Mouse (Mus musculus): ENCODE measurements around the gene Oma1. TPM values are rescaled to one million over a fixed set of nuclear protein-coding genes. Genes with fewer than 3 reads are reported as not detected.

Oma1 gene
- polyA plus RNA-seq, 1 experiment from 2014 or later = 10.0 TPM

- ATAC-seq (ENCODE audit: low FRiP score) = peak; percentile 63; the same call in 1 of the 2 replicates
- no peaks in the 10 kb centered on the region for H3K9me3 ChIP-seq
- H3K36me3 ChIP-seq = no peaks in the 10 kb centered on the region
- H3K4me2 ChIP-seq = peak overlapping the region; percentile 43
- peak overlapping the region; percentile 35; the same call in 1 of the 2 replicates for H3K9ac ChIP-seq
- H3K27ac ChIP-seq = 0 out of 2 replicates have a peak overlapping the region, but pooled peaks have one; percentile 23
- peaks cover 5% of the 10 kb centered on the region for H3K4me1 ChIP-seq (replicated peaks)
- 10% methylated on average over 17 of the region's 17 CpGs for WGBS
- peak overlapping the region; percentile 22 for H3K4me3 ChIP-seq
- no peaks in the 10 kb centered on the region for H3K27me3 ChIP-seq
Measured at GRCm38 (mm10) chr4:103324688-103325451, 11.3 kb downstream of the Oma1 start.

- peaks cover 5% of the 10 kb centered on the region; the same call in 1 of the 2 replicates for H3K36me3 ChIP-seq
- WGBS = 82% methylated on average over 3 of the region's 3 CpGs
- no peak for ATAC-seq (ENCODE audit: low FRiP score)
- H3K9ac ChIP-seq = no peak overlapping the region
- H3K27me3 ChIP-seq = no peaks in the 10 kb centered on the region
- no peaks in the 10 kb centered on the region for H3K9me3 ChIP-seq
- H3K27ac ChIP-seq = no peak overlapping the region
- H3K4me3 ChIP-seq = no peak overlapping the region
- H3K4me1 ChIP-seq (replicated peaks) = peaks cover 5% of the 10 kb centered on the region
- no peak overlapping the region for H3K4me2 ChIP-seq
Measured at GRCm38 (mm10) chr4:103326994-103327393, 13.4 kb downstream of the Oma1 start.

- no peaks in the 10 kb centered on the region for H3K9me3 ChIP-seq
- H3K27me3 ChIP-seq = no peaks in the 10 kb centered on the region
- no peak; the same call in 1 of the 2 replicates for ATAC-seq (ENCODE audit: low FRiP score)
- H3K36me3 ChIP-seq = peaks cover 5% of the 10 kb centered on the region; the same call in 1 of the 2 replicates
- H3K4me1 ChIP-seq (replicated peaks) = peaks cover 5% of the 10 kb centered on the region
- H3K27ac ChIP-seq = no peak overlapping the region
- H3K4me3 ChIP-seq = no peak overlapping the region
- 44% methylated on average over 6 of the region's 6 CpGs for WGBS
- no peak overlapping the region for H3K9ac ChIP-seq
- no peak overlapping the region for H3K4me2 ChIP-seq
Measured at GRCm38 (mm10) chr4:103329348-103329747, 15.7 kb downstream of the Oma1 start.

GRCm38 (mm10) chr4:103335134-103335533 is 21.5 kb downstream of the Oma1 start:
- H3K4me3 ChIP-seq = no peak overlapping the region
- no peak overlapping the region for H3K9ac ChIP-seq
- WGBS = 91% methylated on average over 5 of the region's 5 CpGs
- no peaks in the 10 kb centered on the region for H3K9me3 ChIP-seq
- no peak overlapping the region for H3K27ac ChIP-seq
- no peak for ATAC-seq (ENCODE audit: low FRiP score)
- H3K4me2 ChIP-seq = no peak overlapping the region
- H3K4me1 ChIP-seq (replicated peaks) = no peaks in the 10 kb centered on the region
- peaks cover 5% of the 10 kb centered on the region; the same call in 1 of the 2 replicates for H3K36me3 ChIP-seq
- H3K27me3 ChIP-seq = no peaks in the 10 kb centered on the region

- H3K4me3 ChIP-seq = no peak overlapping the region
- H3K27me3 ChIP-seq = no peaks in the 10 kb centered on the region
- H3K9me3 ChIP-seq = no peaks in the 10 kb centered on the region
- no peak overlapping the region for H3K9ac ChIP-seq
- ATAC-seq (ENCODE audit: low FRiP score) = no peak
- no peak overlapping the region for H3K4me2 ChIP-seq
- no peak overlapping the region for H3K27ac ChIP-seq
- WGBS = 50% methylated on average over 1 of the region's 1 CpGs
- no peaks in the 10 kb centered on the region for H3K36me3 ChIP-seq
- H3K4me1 ChIP-seq (replicated peaks) = no peaks in the 10 kb centered on the region
Measured at GRCm38 (mm10) chr4:103340726-103341125, 27.1 kb downstream of the Oma1 start.

GRCm38 (mm10) chr4:103341620-103342019 is 28.0 kb downstream of the Oma1 start:
- no peak overlapping the region for H3K9ac ChIP-seq
- no peak overlapping the region for H3K4me3 ChIP-seq
- no peaks in the 10 kb centered on the region for H3K9me3 ChIP-seq
- ATAC-seq (ENCODE audit: low FRiP score) = no peak
- no peak overlapping the region for H3K4me2 ChIP-seq
- no peaks in the 10 kb centered on the region for H3K27me3 ChIP-seq
- no peaks in the 10 kb centered on the region for H3K36me3 ChIP-seq
- whole genome bisulfite sequencing = 85% methylated on average over 4 of the region's 4 CpGs
- no peak overlapping the region for H3K27ac ChIP-seq
- H3K4me1 ChIP-seq (replicated peaks) = no peaks in the 10 kb centered on the region

GRCm38 (mm10) chr4:103346058-103346457 is 32.4 kb downstream of the Oma1 start:
- 42% methylated on average over 2 of the region's 2 CpGs for WGBS
- ATAC-seq (ENCODE audit: low FRiP score) = peak; percentile 59; the same call in 1 of the 2 replicates
- no peaks in the 10 kb centered on the region for H3K9me3 ChIP-seq

GRCm38 (mm10) chr4:103346849-103347248 is 33.2 kb downstream of the Oma1 start:
- ATAC-seq (ENCODE audit: low FRiP score) = no peak
- Histone ChIP-seq H3K4me2 (no peak overlapping the region), H3K4me1 (replicated peaks) (no peaks in the 10 kb centered on the region), H3K36me3 (no peaks in the 10 kb centered on the region), H3K4me3 (no peak overlapping the region), H3K27me3 (no peaks in the 10 kb centered on the region), H3K9me3 (no peaks in the 10 kb centered on the region), H3K9ac (no peak overlapping the region), H3K27ac (no peak overlapping the region)
- WGBS = 82% methylated on average over 5 of the region's 5 CpGs

More at GRCm38 (mm10) chr4:103346058-103346457, 32.4 kb downstream of the Oma1 start:
- Histone ChIP-seq H3K4me2 (no peak overlapping the region), H3K36me3 (no peaks in the 10 kb centered on the region), H3K9ac (no peak overlapping the region), H3K27ac (no peak overlapping the region), H3K4me3 (no peak overlapping the region), H3K27me3 (no peaks in the 10 kb centered on the region), H3K4me1 (replicated peaks) (no peaks in the 10 kb centered on the region)

- no peak overlapping the region for H3K4me2 ChIP-seq
- no peak for ATAC-seq (ENCODE audit: low FRiP score)
- 91% methylated on average over 4 of the region's 4 CpGs for WGBS
Measured at GRCm38 (mm10) chr4:103349219-103349618, 35.6 kb downstream of the Oma1 start.

GRCm38 (mm10) chr4:103352926-103353325 is 39.3 kb downstream of the Oma1 start:
- no peaks in the 10 kb centered on the region for H3K36me3 ChIP-seq
- WGBS = 85% methylated on average over 5 of the region's 5 CpGs
- H3K27ac ChIP-seq = no peak overlapping the region
- H3K4me3 ChIP-seq = no peak overlapping the region
- ATAC-seq (ENCODE audit: low FRiP score) = no peak
- no peaks in the 10 kb centered on the region for H3K27me3 ChIP-seq
- H3K9ac ChIP-seq = no peak overlapping the region
- H3K4me2 ChIP-seq = no peak overlapping the region
- H3K4me1 ChIP-seq (replicated peaks) = no peaks in the 10 kb centered on the region
- H3K9me3 ChIP-seq = no peaks in the 10 kb centered on the region

More at GRCm38 (mm10) chr4:103349219-103349618, 35.6 kb downstream of the Oma1 start:
- Histone ChIP-seq H3K9ac (no peak overlapping the region), H3K36me3 (no peaks in the 10 kb centered on the region), H3K4me1 (replicated peaks) (no peaks in the 10 kb centered on the region), H3K9me3 (no peaks in the 10 kb centered on the region), H3K27ac (no peak overlapping the region), H3K4me3 (no peak overlapping the region), H3K27me3 (no peaks in the 10 kb centered on the region)

GRCm38 (mm10) chr4:103357457-103357856 is 43.8 kb downstream of the Oma1 start:
- H3K27me3 ChIP-seq = no peaks in the 10 kb centered on the region
- no peak overlapping the region for H3K4me2 ChIP-seq
- ATAC-seq (ENCODE audit: low FRiP score) = no peak
- no peak overlapping the region for H3K27ac ChIP-seq
- 96% methylated on average over 3 of the region's 3 CpGs for WGBS
- no peaks in the 10 kb centered on the region for H3K4me1 ChIP-seq (replicated peaks)
- H3K9me3 ChIP-seq = no peaks in the 10 kb centered on the region
- H3K9ac ChIP-seq = no peak overlapping the region
- H3K4me3 ChIP-seq = no peak overlapping the region
- no peaks in the 10 kb centered on the region for H3K36me3 ChIP-seq

GRCm38 (mm10) chr4:103358941-103359448 is 45.4 kb downstream of the Oma1 start:
- Histone ChIP-seq H3K9ac (no peak overlapping the region), H3K27me3 (no peaks in the 10 kb centered on the region), H3K36me3 (no peaks in the 10 kb centered on the region), H3K4me1 (replicated peaks) (no peaks in the 10 kb centered on the region), H3K9me3 (no peaks in the 10 kb centered on the region), H3K27ac (no peak overlapping the region), H3K4me2 (no peak overlapping the region), H3K4me3 (no peak overlapping the region)
- ATAC-seq (ENCODE audit: low FRiP score) = no peak
- 86% methylated on average over 9 of the region's 9 CpGs for WGBS

GRCm38 (mm10) chr4:103382171-103382570 is 68.6 kb downstream of the Oma1 start:
- Histone ChIP-seq H3K27ac (no peak overlapping the region), H3K36me3 (no peaks in the 10 kb centered on the region), H3K4me3 (no peak overlapping the region), H3K4me1 (replicated peaks) (0 out of 2 replicates have a peak, but pooled peaks cover under 1% of the 10 kb centered on the region), H3K9me3 (no peaks in the 10 kb centered on the region), H3K9ac (no peak overlapping the region), H3K4me2 (no peak overlapping the region), H3K27me3 (no peaks in the 10 kb centered on the region)
- no peak for ATAC-seq (ENCODE audit: low FRiP score)
- WGBS = 92% methylated on average over 5 of the region's 5 CpGs
